Mouse (Mus musculus) left cerebral cortex, adult 8-10 months (tissue): ENCODE results near the gene Fkbp1a. TPM values are rescaled to one million over a fixed set of nuclear protein-coding genes. Genes with fewer than 3 reads are reported as not detected.

Experiments
- DNase-seq, 2 experiments: peaks; one replicate each; pipeline ENCODE4 v3.0.0; 2022; ENCODE audit warnings: low spot score in 2 of 2
- total RNA-seq, 4 experiments: library from RNA; stranded (reverse); gene quantifications; 2 replicates each; pipeline ENCODE4 v1.2.4; 2022

Fkbp1a gene
- total RNA-seq, 4 experiments from 2014 or later, result 699 to 783 (median 759) TPM

GRCm38 (mm10) chr2:151608435-151608834 is 66.2 kb downstream of the Fkbp1a start:
- no peak for DNase-seq

GRCm38 (mm10) chr2:151609974-151610373 is 67.7 kb downstream of the Fkbp1a start:
- no peak for DNase-seq

Other genes starting within 250 kb of the Fkbp1a start
- gene 4921509C19Rik, start 66.3 kb upstream of the Fkbp1a start, total RNA-seq, result not detected
- 100 to 1,000 TPM; 145 to 167 (median 156) TPM for gene Nsfl1c, start 48.3 kb upstream of the Fkbp1a start, total RNA-seq
- 1 to 10 TPM; 1.3 to 3.2 (median 2.4) TPM for gene Sdcbp2, start 30.1 kb downstream of the Fkbp1a start, total RNA-seq
- 100 to 1,000 TPM; 275 to 336 (median 309) TPM for gene Snph, start 90.1 kb downstream of the Fkbp1a start, total RNA-seq
- gene Rad21l, start 126.0 kb downstream of the Fkbp1a start, total RNA-seq, result 1 to 10 TPM; 1.8 to 2.5 (median 2.1) TPM
- 10 to 100 TPM in 2 of 4 experiments, 1 to 10 TPM in 2; 9.7 to 11.8 (median 10.4) TPM for gene Tmem74b, start 159.5 kb downstream of the Fkbp1a start, total RNA-seq
- 10 to 100 TPM; 44.8 to 54.4 (median 48.6) TPM for gene Psmf1, start 201.7 kb downstream of the Fkbp1a start, total RNA-seq